Mouse (Mus musculus) large intestine, adult 2 months (tissue): Measurements from ENCODE around the gene Prl. TPM values are rescaled to one million over a fixed set of nuclear protein-coding genes. Genes with fewer than 3 reads are reported as not detected.
"Not testable (repeated sequence)": the region's sequence is repeated elsewhere in the genome, so short reads cannot be mapped to it uniquely, and the experiment has no call there.

Experiments used
- DNase-seq: peaks from one replicate; pipeline ENCODE4 v3.0.0-alpha.2; 2012; ENCODE audit warnings: low read depth, low spot score
- WGBS: fragments of 180-500 bp; shearing (Covaris S2); methylation state at CpG from one replicate; pipeline ENCODE4 v1.1.7; 2018; 5-methylcytosine and 5-hydroxymethylcytosine counted together
- polyA plus RNA-seq: library from polyadenylated mRNA; depleted of rRNA; stranded (reverse); fragments of >200 nt; gene quantifications from 2 replicates; pipeline ENCODE4 v1.2.3, GENCODE M21; 2012; rRNA removed

Gene Prl
- polyA plus RNA-seq, result not detected in 2 replicates

DNA sequence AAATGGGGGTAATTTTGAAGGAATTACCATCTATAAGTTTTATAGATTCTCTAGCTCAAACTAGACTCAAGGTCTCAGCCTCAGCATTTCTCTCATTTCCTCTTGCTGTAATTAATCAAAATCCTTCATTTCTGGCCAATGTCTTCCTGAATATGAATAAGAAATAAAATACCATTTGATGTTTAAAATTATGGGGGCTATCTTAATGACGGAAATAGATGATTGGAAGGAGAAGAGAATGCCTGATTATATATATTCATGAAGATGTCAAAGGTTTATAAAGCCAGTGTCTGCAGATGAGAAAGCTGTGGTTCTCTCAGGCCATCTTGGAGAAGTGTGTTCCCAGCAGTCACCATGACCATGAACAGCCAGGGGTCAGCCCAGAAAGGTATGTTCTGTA lies at the start of gene Prl:
TSS of gene Prl (plus strand) at position 301 of the 400 bp plus-strand sequence.
- WGBS, result 84% methylated on average over 1 of the region's 1 CpGs
- no peak for DNase-seq

DNA sequence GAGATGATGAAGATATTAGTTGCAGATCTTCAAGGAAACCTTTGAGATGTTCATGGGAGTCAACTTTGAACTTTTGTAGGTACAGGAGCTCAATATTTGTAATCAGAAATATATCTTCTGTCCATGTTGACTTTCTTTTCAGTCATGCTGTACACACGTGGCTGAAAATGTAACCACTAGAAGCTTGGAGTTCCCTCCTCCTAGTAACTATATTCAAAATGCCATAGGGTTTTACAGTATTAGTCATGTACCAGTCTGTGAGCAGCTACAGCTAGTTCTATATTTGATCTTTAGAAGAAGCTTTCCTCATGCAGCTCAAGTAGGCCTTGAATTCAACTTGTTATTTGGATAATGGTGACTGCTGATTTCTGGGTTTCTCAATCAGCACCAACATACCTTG lies 30.8 kb upstream of the Prl start:
- WGBS, result 60% methylated on average over 1 of the region's 1 CpGs

DNA sequence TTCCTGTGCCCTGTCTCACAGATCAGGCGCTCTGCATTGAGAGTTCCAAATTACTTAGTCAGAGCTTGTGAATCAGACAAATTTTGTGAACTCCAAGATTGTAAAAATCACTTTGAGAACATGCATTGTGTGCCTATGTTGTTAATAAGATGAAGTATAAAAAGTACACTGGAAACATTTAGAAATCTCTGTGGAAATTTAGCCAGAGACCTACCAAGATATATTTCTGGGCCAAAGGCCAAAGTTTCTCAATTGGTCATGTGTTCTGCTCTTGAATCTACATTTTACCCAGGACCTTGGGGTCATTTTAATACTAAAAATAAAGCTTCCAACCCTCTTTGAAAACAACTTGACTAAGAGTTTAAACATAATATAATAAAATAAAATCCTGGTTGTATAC lies 30.0 kb upstream of the Prl start:
- WGBS, result 77% methylated on average over 1 of the region's 1 CpGs
- DNase-seq, result no peak

More for the DNA sequence above, 30.8 kb upstream of the Prl start:
- no peak for DNase-seq

DNA sequence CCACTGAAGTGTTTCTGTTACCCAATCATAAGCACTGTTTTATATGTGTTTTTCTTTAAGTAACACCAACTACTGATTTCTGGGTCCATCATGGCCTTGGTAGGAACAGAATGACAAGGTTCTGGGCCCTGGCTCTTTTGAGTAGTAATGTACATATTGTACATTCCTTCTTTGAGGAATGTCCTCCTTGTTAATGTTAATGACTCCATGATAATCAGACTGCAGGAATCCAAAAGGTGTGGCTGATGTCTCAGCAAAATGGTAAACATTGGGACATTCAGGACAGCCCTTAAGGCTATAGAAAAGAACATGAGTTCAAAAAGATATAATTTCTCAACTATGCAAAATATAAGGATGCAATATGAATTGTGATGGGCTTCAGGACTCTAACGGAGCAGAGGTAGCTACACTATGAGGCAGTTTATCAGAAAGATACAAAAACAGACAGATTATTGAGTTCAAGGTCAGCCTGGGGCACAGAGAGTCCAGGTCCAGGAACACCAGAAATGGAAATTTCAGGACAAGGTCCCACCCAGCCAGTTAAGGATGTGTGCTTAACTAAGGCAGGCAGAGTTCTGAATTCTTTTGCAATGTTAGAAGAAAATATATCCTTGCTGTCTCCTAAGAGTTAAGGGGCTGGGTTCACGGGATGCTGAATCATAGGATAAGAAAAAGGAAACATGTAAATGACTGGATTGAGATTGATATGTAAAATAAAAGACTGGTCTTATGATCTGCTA lies 28.7 kb upstream of the Prl start:
- 79% methylated on average over 2 of the region's 2 CpGs for WGBS
- DNase-seq, result no peak

DNA sequence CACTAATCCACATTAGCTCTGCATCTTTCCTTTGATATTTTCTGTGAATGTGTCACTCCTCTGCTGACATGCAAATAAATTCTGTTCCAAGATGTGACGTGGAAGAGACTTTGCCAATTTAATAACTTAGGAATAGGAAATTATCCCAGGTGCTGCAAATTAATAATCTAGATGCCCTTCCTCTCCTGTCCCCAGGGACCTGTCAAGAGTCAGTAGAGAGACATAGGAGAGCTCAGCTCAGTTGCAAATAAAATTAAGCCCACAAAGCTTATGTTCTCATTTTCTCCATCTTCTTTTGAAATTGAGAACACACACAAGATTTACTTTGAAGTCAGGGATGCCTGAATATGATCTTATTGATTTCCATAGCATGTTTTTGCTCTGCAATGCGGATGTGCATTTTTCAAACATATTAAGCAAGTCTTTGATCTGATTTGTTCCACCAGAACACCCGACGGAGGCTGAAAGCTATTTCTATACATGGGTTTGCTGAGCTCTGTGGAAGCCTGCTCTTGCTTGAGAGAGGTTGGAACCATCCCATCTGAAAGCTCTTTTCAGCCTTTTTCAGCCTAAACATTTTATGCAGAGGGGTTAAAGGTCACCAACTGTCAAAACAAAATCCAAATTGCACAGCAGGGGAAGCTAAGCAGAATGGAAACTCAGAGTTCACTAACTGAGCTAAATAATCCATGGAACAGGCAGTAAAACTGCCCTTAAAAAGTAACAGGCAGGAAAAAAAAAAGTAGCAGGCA lies 26.1 kb upstream of the Prl start:
- DNase-seq, result no peak
- 59% methylated on average over 4 of the region's 4 CpGs for WGBS

DNA sequence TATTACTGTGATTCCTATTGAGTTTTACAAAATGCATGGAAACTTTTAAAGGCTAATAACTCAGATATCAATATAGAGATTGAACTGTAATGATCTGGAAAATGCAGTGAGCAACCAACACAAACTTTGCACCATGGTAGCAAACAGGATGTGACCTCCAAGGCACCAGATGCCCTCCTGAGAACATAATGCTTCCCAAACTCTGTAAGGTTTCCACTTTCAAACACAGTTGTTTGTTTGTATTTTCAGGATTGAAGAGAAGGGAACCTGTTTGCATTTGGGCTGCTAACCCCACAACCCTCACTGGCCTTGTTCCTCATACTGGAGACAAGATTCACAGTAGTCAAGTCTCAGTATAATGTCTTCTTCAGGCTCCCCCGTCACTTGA lies 25.5 kb upstream of the Prl start:
- 88% methylated on average over 1 of the region's 1 CpGs for WGBS
- DNase-seq, result no peak

DNA sequence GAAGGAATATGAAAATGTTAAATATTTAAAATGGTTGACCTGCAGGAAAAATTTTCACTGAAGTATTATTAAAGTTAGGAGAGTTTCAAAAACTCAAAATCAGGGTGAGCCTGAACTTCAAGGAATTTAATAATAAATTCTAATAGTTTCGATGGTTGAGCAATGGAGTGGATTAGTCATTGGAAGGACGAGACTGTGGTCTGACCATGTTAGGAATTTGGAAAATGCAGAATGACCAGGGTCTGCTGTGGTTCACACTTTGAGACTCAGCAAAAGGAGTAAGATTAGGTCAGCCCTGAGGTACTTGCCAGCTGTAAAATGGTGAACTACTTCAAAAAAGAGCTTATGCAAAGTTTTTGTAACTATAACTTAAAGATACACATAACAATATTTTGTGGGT lies 24.4 kb upstream of the Prl start:
- DNase-seq, result no peak
- 76% methylated on average over 2 of the region's 2 CpGs for WGBS

DNA sequence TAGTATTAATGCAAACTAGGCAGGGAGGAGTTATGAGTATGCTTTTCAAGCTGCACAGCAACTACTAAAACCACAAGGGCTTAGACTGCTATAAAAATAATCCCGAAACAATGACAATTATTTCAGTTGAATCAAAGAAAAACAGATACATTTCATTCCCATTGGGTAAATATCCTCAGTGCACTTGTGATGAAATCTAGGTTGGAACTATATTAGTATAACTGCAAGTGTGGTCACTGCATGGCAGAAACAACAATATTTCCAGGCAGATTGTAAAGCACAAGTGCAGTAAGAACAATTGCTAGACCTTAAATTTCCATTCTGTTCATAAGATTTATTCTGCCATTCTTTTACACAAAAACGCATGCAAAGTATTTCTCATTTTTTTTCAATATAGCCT lies 15.2 kb upstream of the Prl start:
- no peak for DNase-seq
- 77% methylated on average over 2 of the region's 2 CpGs for WGBS

DNA sequence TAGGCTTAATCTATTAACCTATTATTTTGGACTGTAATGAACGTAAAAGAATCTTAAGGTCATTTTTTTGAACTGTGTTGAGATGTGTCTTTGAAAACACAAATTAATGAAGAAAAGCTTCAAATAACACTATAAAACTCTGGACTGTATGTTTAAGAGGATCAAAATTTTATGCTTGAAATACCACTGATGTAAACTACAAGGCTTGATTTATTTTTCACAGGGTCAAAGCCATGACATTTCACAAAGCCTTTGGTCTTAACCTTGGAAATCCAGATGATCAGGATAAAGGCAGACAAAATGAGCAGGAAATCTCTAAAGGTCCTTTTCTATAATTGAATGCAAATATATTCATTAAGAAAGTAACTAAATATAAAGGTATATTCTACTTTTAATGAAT lies 14.0 kb upstream of the Prl start:
- WGBS, result 85% methylated on average over 1 of the region's 1 CpGs
- no peak for DNase-seq

DNA sequence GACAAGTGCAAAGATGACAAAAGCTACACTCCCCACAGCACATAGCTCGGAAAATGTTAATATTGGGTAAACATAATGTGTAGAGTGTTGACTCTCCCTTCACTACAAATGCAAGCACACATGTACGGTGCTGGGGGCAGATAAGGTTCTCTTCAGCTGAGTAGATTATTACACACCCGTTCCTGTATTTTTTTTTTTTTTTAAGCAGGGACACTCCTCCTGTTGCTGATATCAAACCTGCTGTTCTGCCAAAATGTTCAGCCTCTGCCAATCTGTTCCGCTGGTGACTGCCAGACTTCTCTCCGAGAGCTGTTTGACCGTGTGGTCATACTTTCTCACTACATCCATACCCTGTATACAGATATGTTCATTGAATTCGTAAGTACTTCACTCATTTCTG lies 1.8 kb downstream of the Prl start:
- WGBS, result 74% methylated on average over 7 of the region's 7 CpGs
- DNase-seq, result no peak

DNA sequence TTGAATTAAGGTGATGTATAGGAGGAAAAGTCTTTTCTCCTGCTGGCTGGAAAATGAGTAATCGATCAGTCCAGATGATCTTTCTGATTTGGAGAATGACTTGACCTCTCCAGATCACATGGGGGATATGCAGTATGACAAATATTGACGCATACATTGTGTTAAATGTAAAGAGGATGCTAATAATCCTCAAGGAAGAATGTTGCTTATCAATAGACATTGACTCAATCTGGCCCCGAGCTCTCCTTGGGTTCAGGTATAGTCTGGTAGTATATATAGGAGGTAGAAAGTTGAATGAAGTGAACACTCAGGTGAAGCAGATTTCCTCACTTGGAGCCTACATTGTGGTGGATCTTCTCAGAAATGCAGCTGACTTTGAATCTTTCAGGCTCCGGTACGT lies 36.5 kb downstream of the Prl start, which contains the start of gene Prl3d1:
TSS of gene Prl3d1 (plus strand) at position 301 of the 400 bp plus-strand sequence.
- not testable (repeated sequence) for DNase-seq
- 85% methylated on average over 5 of the region's 5 CpGs for WGBS

Other genes starting within 250 kb of the Prl start
- gene Prl3d1, start 36.6 kb downstream of the Prl start, polyA plus RNA-seq, result not detected in 2 replicates
- gene Prl3d2, start 64.1 kb downstream of the Prl start, polyA plus RNA-seq, result not detected in 2 replicates
- gene Prl3d3, start 99.2 kb downstream of the Prl start, polyA plus RNA-seq, result not detected in 2 replicates
- not detected in 2 replicates for gene Prl3c1, start 139.1 kb downstream of the Prl start, polyA plus RNA-seq
- gene Prl3b1, start 184.3 kb downstream of the Prl start, polyA plus RNA-seq, result not detected in 2 replicates
- not detected in 2 replicates for gene Prl3a1, start 201.9 kb downstream of the Prl start, polyA plus RNA-seq